Mouse (Mus musculus) forebrain, embryonic 13.5 days (tissue): ENCODE data around the gene Tnfaip6. TPM values are rescaled to one million over a fixed set of nuclear protein-coding genes. Genes with fewer than 3 reads are reported as not detected.
"Not testable (repeated sequence)": the region's sequence is repeated elsewhere in the genome, so short reads cannot be mapped to it uniquely, and the experiment has no call there.

Experiments
- ATAC-seq: fragments of 200-750 bp; cut with Nextera tagmentation; 2 replicates; pipeline ENCODE4 v1.8.0; 2017
- H3K27ac ChIP-seq: fragments of 300-500 bp; sonication (generic); 2 replicates; pipeline ENCODE4 v1.5.1; 2015; ENCODE audit warnings: inconsistent platforms, mild to moderate bottlenecking, moderate library complexity
- H3K27me3 ChIP-seq: fragments of 300-500 bp; sonication (generic); 2 replicates; pipeline ENCODE4 v1.6.1; 2015; ENCODE audit warnings: mild to moderate bottlenecking, inconsistent platforms
- H3K36me3 ChIP-seq: fragments of 300-500 bp; sonication (generic); 2 replicates; pipeline ENCODE4 v1.6.1; 2015; ENCODE audit warnings: mild to moderate bottlenecking, inconsistent platforms; ENCODE audit not compliant: poor library complexity, severe bottlenecking
- H3K4me1 ChIP-seq: fragments of 300-500 bp; sonication (generic); 2 replicates; pipeline ENCODE4 v1.6.1; 2015; ENCODE audit warnings: inconsistent platforms
- H3K4me2 ChIP-seq: fragments of 300-500 bp; sonication (generic); 2 replicates; pipeline ENCODE4 v1.6.1; 2015; ENCODE audit warnings: inconsistent platforms, mild to moderate bottlenecking, moderate library complexity
- H3K4me3 ChIP-seq: fragments of 300-500 bp; sonication (generic); 2 replicates; pipeline ENCODE4 v1.5.1; 2015; ENCODE audit warnings: mild to moderate bottlenecking, inconsistent platforms
- H3K9ac ChIP-seq: fragments of 300-500 bp; sonication (generic); 2 replicates; pipeline ENCODE4 v1.6.1; 2015; ENCODE audit warnings: mild to moderate bottlenecking, inconsistent platforms
- H3K9me3 ChIP-seq: fragments of 300-500 bp; sonication (generic); replicated peaks from 2 replicates; pipeline ENCODE4 v1.6.1; 2016; ENCODE audit warnings: inconsistent platforms
- WGBS: fragments of 180-500 bp; shearing (Covaris S2); methylation state at CpG from one replicate; pipeline ENCODE4 v1.1.7; 2015; 5-methylcytosine and 5-hydroxymethylcytosine counted together
- polyA plus RNA-seq: library from polyadenylated mRNA; unstranded; fragments of >200 nt; fragmentation: Nextera tagmentation; extraction: Ambion mirVana; gene quantifications from 2 replicates; pipeline ENCODE4 v1.2.1, GENCODE M21; 2015

Gene Tnfaip6
- 12.1 and 14.4 TPM in 2 replicates for polyA plus RNA-seq

- ATAC-seq = peak; percentile 72; the same call in 1 of the 2 replicates
- under 1% methylated on average over 17 of the region's 17 CpGs for WGBS
- no peaks in the 10 kb centered on the region for H3K27me3 ChIP-seq
- no peaks in the 10 kb centered on the region for H3K36me3 ChIP-seq
- peak within 1 kb of the TSS; percentile 62 for H3K9ac ChIP-seq
- peak within 1 kb of the TSS; percentile 49 for H3K4me3 ChIP-seq
- H3K4me1 ChIP-seq = peaks cover 19% of the 10 kb centered on the region; the same call in 1 of the 2 replicates
- H3K9me3 ChIP-seq = no peaks in the 10 kb centered on the region
- H3K4me2 ChIP-seq = peak within 1 kb of the TSS; percentile 68
- H3K27ac ChIP-seq = no peak within 1 kb of the TSS
These were observed at the start of gene Tnfaip6 for GRCm38 (mm10) chr2:52037882-52038281. Gene Tnfaip6, plus strand, starts transcription at chr2:52038009.

- 93% methylated on average over 2 of the region's 2 CpGs for WGBS
- Histone ChIP-seq H3K27ac (no peak overlapping the region), H3K4me3 (no peak overlapping the region), H3K36me3 (no peaks in the 10 kb centered on the region), H3K4me1 (no peaks in the 10 kb centered on the region), H3K27me3 (no peaks in the 10 kb centered on the region), H3K9ac (no peak overlapping the region), H3K4me2 (no peak overlapping the region), H3K9me3 (no peaks in the 10 kb centered on the region)
- no peak for ATAC-seq
These were observed 48.2 kb upstream of the Tnfaip6 start for GRCm38 (mm10) chr2:51989559-51989958.

GRCm38 (mm10) chr2:51991447-51991846, 46.4 kb upstream of the Tnfaip6 start:
- no peaks in the 10 kb centered on the region for H3K4me1 ChIP-seq
- H3K4me2 ChIP-seq = no peak overlapping the region
- 93% methylated on average over 6 of the region's 6 CpGs for WGBS
- H3K4me3 ChIP-seq = no peak overlapping the region
- H3K9me3 ChIP-seq = no peaks in the 10 kb centered on the region
- no peaks in the 10 kb centered on the region for H3K36me3 ChIP-seq
- no peaks in the 10 kb centered on the region for H3K27me3 ChIP-seq
- no peak for ATAC-seq
- no peak overlapping the region for H3K9ac ChIP-seq
- H3K27ac ChIP-seq = no peak overlapping the region

- no peak for ATAC-seq
- Histone ChIP-seq H3K9me3 (no peaks in the 10 kb centered on the region), H3K4me1 (no peaks in the 10 kb centered on the region), H3K27ac (no peak overlapping the region), H3K9ac (no peak overlapping the region), H3K4me2 (no peak overlapping the region), H3K4me3 (no peak overlapping the region), H3K27me3 (no peaks in the 10 kb centered on the region), H3K36me3 (no peaks in the 10 kb centered on the region)
- 60% methylated on average over 7 of the region's 7 CpGs for WGBS
These were observed 37.8 kb upstream of the Tnfaip6 start for GRCm38 (mm10) chr2:51999996-52000395.

GRCm38 (mm10) chr2:52001521-52001920, 36.3 kb upstream of the Tnfaip6 start:
- Histone ChIP-seq H3K27me3 (no peaks in the 10 kb centered on the region), H3K9ac (no peak overlapping the region), H3K27ac (no peak overlapping the region), H3K9me3 (no peaks in the 10 kb centered on the region), H3K4me3 (no peak overlapping the region), H3K4me2 (no peak overlapping the region), H3K36me3 (no peaks in the 10 kb centered on the region), H3K4me1 (no peaks in the 10 kb centered on the region)
- 88% methylated on average over 8 of the region's 8 CpGs for WGBS
- no peak for ATAC-seq

GRCm38 (mm10) chr2:52002299-52002698, 35.5 kb upstream of the Tnfaip6 start:
- H3K4me1 ChIP-seq, ATAC-seq: not testable (repeated sequence)
- 93% methylated on average over 10 of the region's 10 CpGs for WGBS

GRCm38 (mm10) chr2:52006380-52006779, 31.4 kb upstream of the Tnfaip6 start:
- no peaks in the 10 kb centered on the region for H3K36me3 ChIP-seq
- H3K4me2 ChIP-seq = no peak overlapping the region
- H3K9ac ChIP-seq = no peak overlapping the region
- no peak overlapping the region for H3K27ac ChIP-seq
- ATAC-seq = no peak
- no peaks in the 10 kb centered on the region for H3K4me1 ChIP-seq
- no peaks in the 10 kb centered on the region for H3K27me3 ChIP-seq
- H3K4me3 ChIP-seq = no peak overlapping the region
- H3K9me3 ChIP-seq = no peaks in the 10 kb centered on the region
- WGBS = 76% methylated on average over 3 of the region's 3 CpGs

More at GRCm38 (mm10) chr2:52002299-52002698, 35.5 kb upstream of the Tnfaip6 start:
- not testable (repeated sequence) for H3K36me3 ChIP-seq, H3K27ac ChIP-seq, H3K9ac ChIP-seq, H3K9me3 ChIP-seq, H3K4me2 ChIP-seq, H3K4me3 ChIP-seq, H3K27me3 ChIP-seq

GRCm38 (mm10) chr2:52011820-52012219, 26.0 kb upstream of the Tnfaip6 start:
- ATAC-seq, H3K4me2 ChIP-seq, H3K9ac ChIP-seq, H3K4me1 ChIP-seq, H3K9me3 ChIP-seq, H3K27me3 ChIP-seq, H3K27ac ChIP-seq, H3K36me3 ChIP-seq, H3K4me3 ChIP-seq: not testable (repeated sequence)
- WGBS = 80% methylated on average over 3 of the region's 3 CpGs

- 68% methylated on average over 9 of the region's 9 CpGs for WGBS
- no peak for ATAC-seq
These were observed 24.4 kb upstream of the Tnfaip6 start for GRCm38 (mm10) chr2:52013306-52013820.

GRCm38 (mm10) chr2:52016361-52016760, 21.4 kb upstream of the Tnfaip6 start:
- no peak overlapping the region for H3K27ac ChIP-seq
- no peaks in the 10 kb centered on the region for H3K27me3 ChIP-seq
- H3K9me3 ChIP-seq = no peaks in the 10 kb centered on the region
- 0 out of 2 replicates have a peak overlapping the region, but pooled peaks have one; percentile 16 for H3K9ac ChIP-seq
- H3K4me3 ChIP-seq = no peak overlapping the region
- WGBS = 24% methylated on average over 7 of the region's 7 CpGs
- H3K4me2 ChIP-seq = peak overlapping the region; percentile 18
- H3K36me3 ChIP-seq = no peaks in the 10 kb centered on the region
- peaks cover 9% of the 10 kb centered on the region; the same call in 1 of the 2 replicates for H3K4me1 ChIP-seq
- no peak for ATAC-seq

More at GRCm38 (mm10) chr2:52013306-52013820, 24.4 kb upstream of the Tnfaip6 start:
- H3K4me1 ChIP-seq = peaks cover 9% of the 10 kb centered on the region; the same call in 1 of the 2 replicates
- no peaks in the 10 kb centered on the region for H3K36me3 ChIP-seq
- no peak overlapping the region for H3K4me3 ChIP-seq
- H3K4me2 ChIP-seq = no peak overlapping the region
- no peak overlapping the region for H3K9ac ChIP-seq
- H3K27ac ChIP-seq = no peak overlapping the region
- H3K27me3 ChIP-seq = no peaks in the 10 kb centered on the region
- no peaks in the 10 kb centered on the region for H3K9me3 ChIP-seq

GRCm38 (mm10) chr2:52027061-52027460, 10.7 kb upstream of the Tnfaip6 start:
- no peak for ATAC-seq
- WGBS = 68% methylated on average over 4 of the region's 4 CpGs

GRCm38 (mm10) chr2:52029426-52029825, 8.4 kb upstream of the Tnfaip6 start:
- WGBS = 92% methylated on average over 3 of the region's 3 CpGs
- Histone ChIP-seq H3K36me3 (no peaks in the 10 kb centered on the region), H3K4me2 (no peak overlapping the region), H3K27ac (no peak overlapping the region), H3K4me3 (no peak overlapping the region), H3K27me3 (no peaks in the 10 kb centered on the region), H3K9ac (no peak overlapping the region), H3K4me1 (no peaks in the 10 kb centered on the region), H3K9me3 (peaks cover 4% of the 10 kb centered on the region; the same call in 1 of the 2 replicates)
- no peak for ATAC-seq

More at GRCm38 (mm10) chr2:52027061-52027460, 10.7 kb upstream of the Tnfaip6 start:
- H3K4me3 ChIP-seq = no peak overlapping the region
- no peaks in the 10 kb centered on the region for H3K27me3 ChIP-seq
- no peak overlapping the region for H3K27ac ChIP-seq
- H3K9ac ChIP-seq = no peak overlapping the region
- H3K4me2 ChIP-seq = no peak overlapping the region
- no peaks in the 10 kb centered on the region for H3K36me3 ChIP-seq
- no peaks in the 10 kb centered on the region for H3K4me1 ChIP-seq
- H3K9me3 ChIP-seq = peaks cover 4% of the 10 kb centered on the region; the same call in 1 of the 2 replicates

- H3K9me3 ChIP-seq = peaks cover 4% of the 10 kb centered on the region; the same call in 1 of the 2 replicates
- WGBS = 89% methylated on average over 4 of the region's 4 CpGs
- no peaks in the 10 kb centered on the region for H3K4me1 ChIP-seq
- no peak for ATAC-seq
- no peak overlapping the region for H3K27ac ChIP-seq
- no peaks in the 10 kb centered on the region for H3K27me3 ChIP-seq
- H3K9ac ChIP-seq = no peak overlapping the region
- no peak overlapping the region for H3K4me2 ChIP-seq
- no peak overlapping the region for H3K4me3 ChIP-seq
- no peaks in the 10 kb centered on the region for H3K36me3 ChIP-seq
These were observed 6.3 kb upstream of the Tnfaip6 start for GRCm38 (mm10) chr2:52031491-52031890.
